23 mouse cellular contexts compared by ENCODE assay signal in genomic region chrX:157269726-157270305, GRCm38 (mm10).
A peak's percentile ranks its signal among the peaks of the same experiment; 100 is the strongest.
DNase-seq lines count a peak whose midpoint lies in the region; ATAC-seq and TF ChIP-seq lines count a peak whose summit lies in the region.
"Had no signal": no experiment of that assay in that cellular context is flagged by ENCODE, and none has a peak within 500 bp of the region (broad histone marks: within the 10 kb centered on the region; RNA-seq: fewer than 3 reads in every experiment).

No protein-coding gene starts in this region.

- H3K9me3 ChIP-seq in forebrain, embryonic 14.5 days (replicated peaks; ENCODE audit: control insufficient read depth, low read length) = no peaks in the 10 kb centered on the region
- H3K9me3 ChIP-seq in forebrain, embryonic 10.5 days = no peaks in the 10 kb centered on the region
- H3K9me3 ChIP-seq in intestine, embryonic 16.5 days (ENCODE audit: control insufficient read depth, low read length) = no peaks in the 10 kb centered on the region
- H3K9me3 ChIP-seq: embryonic facial prominence, embryonic 10.5 days; hindbrain, embryonic 12.5 days had no signal

- 41% methylated on average over 5 of the region's 5 CpGs for WGBS in forebrain, embryonic 14.5 days
- WGBS in forebrain, embryonic 10.5 days = 66% methylated on average over 5 of the region's 5 CpGs
- WGBS in intestine, embryonic 16.5 days = 53% methylated on average over 5 of the region's 5 CpGs

- no peak overlapping the region for H3K4me2 ChIP-seq in forebrain, embryonic 14.5 days (ENCODE audit: low read length)
- no peak overlapping the region for H3K4me2 ChIP-seq in intestine, embryonic 16.5 days (ENCODE audit: low read depth, low read length)
- H3K4me2 ChIP-seq: hindbrain, embryonic 12.5 days had no signal

- H3K27me3 ChIP-seq in forebrain, embryonic 14.5 days (replicated peaks; ENCODE audit: control insufficient read depth, insufficient read depth, low read length) = no peaks in the 10 kb centered on the region
- peaks cover 26% of the 10 kb centered on the region; the same call in 1 of the 2 replicates for H3K27me3 ChIP-seq in forebrain, embryonic 10.5 days (ENCODE audit: poor library complexity, severe bottlenecking)
- H3K27me3 ChIP-seq in C2C12 (ENCODE audit: control insufficient read depth, insufficient read depth, insufficient read length) = no peaks in the 10 kb centered on the region
- no peaks in the 10 kb centered on the region for H3K27me3 ChIP-seq in intestine, embryonic 16.5 days (replicated peaks; ENCODE audit: control insufficient read depth, insufficient read depth, low read length)
- H3K27me3 ChIP-seq: hindbrain, embryonic 12.5 days had no signal

- H3K36me3 ChIP-seq in forebrain, embryonic 14.5 days (ENCODE audit: control insufficient read depth, insufficient read depth, low read length) = no peaks in the 10 kb centered on the region
- no peaks in the 10 kb centered on the region for H3K36me3 ChIP-seq in forebrain, embryonic 10.5 days (replicated peaks)
- no peaks in the 10 kb centered on the region for H3K36me3 ChIP-seq in C2C12 (ENCODE audit: control insufficient read depth, insufficient read depth)
- H3K36me3 ChIP-seq in intestine, embryonic 16.5 days (ENCODE audit: control insufficient read depth, insufficient read depth, low read length) = no peaks in the 10 kb centered on the region
- H3K36me3 ChIP-seq: embryonic facial prominence, embryonic 10.5 days; hindbrain, embryonic 12.5 days had no signal

- no peak overlapping the region for H3K4me3 ChIP-seq in forebrain, embryonic 14.5 days (ENCODE audit: low read depth, low read length)
- H3K4me3 ChIP-seq in forebrain, embryonic 10.5 days = no peak overlapping the region
- H3K4me3 ChIP-seq in C2C12 (ENCODE audit: insufficient read depth, poor library complexity, severe bottlenecking) = no peak overlapping the region
- H3K4me3 ChIP-seq in embryonic fibroblast, embryonic 13.5 days (ENCODE audit: insufficient read depth, low read length) = no peak overlapping the region
- no peak overlapping the region for H3K4me3 ChIP-seq in layer of hippocampus, adult 2 months
- no peak overlapping the region for H3K4me3 ChIP-seq in intestine, embryonic 16.5 days (ENCODE audit: low read length)
- H3K4me3 ChIP-seq: embryonic facial prominence, embryonic 10.5 days; hindbrain, embryonic 12.5 days had no signal

- H3K27ac ChIP-seq in forebrain, embryonic 14.5 days (ENCODE audit: low read depth, low read length) = no peak overlapping the region
- no peak overlapping the region for H3K27ac ChIP-seq in forebrain, embryonic 10.5 days
- H3K27ac ChIP-seq in embryonic fibroblast, embryonic 13.5 days (ENCODE audit: insufficient read depth, low read length) = peak overlapping the region; percentile 52; the same call in 1 of the 2 replicates
- H3K27ac ChIP-seq in layer of hippocampus, adult 2 months = no peak overlapping the region
- no peak overlapping the region for H3K27ac ChIP-seq in intestine, embryonic 16.5 days (ENCODE audit: low read length)
- H3K27ac ChIP-seq: embryonic facial prominence, embryonic 10.5 days; hindbrain, embryonic 12.5 days; kidney, postnatal 0 days had no signal

- DNase-seq in forebrain, embryonic 14.5 days (ENCODE audit: low spot score) = peak; percentile 49
- DNase-seq in forebrain, embryonic 10.5 days (ENCODE audit: extremely low spot score, low spot score) = no peak
- peak; percentile 78 for DNase-seq in NIH3T3 (ENCODE audit: low read depth)
- DNase-seq in layer of hippocampus, adult 9-11 months = no peak
- DNase-seq in layer of hippocampus, adult 2 months (ENCODE audit: low spot score in 2 of 2) = no peak
- DNase-seq: adrenal gland, adult 8-10 months; B cell, adult 2 months; cerebellum, adult 11-12 months; cerebellum, postnatal 10 days; gastrocnemius, postnatal 36 days; heart, adult 11 months; heart, postnatal 10 days; heart, postnatal 4 days; kidney, adult 11 months; kidney, adult 9 months had no signal

- no peak overlapping the region for H3K9ac ChIP-seq in forebrain, embryonic 14.5 days (ENCODE audit: low read length)
- no peak overlapping the region for H3K9ac ChIP-seq in intestine, embryonic 16.5 days (ENCODE audit: low read depth, low read length)
- H3K9ac ChIP-seq: hindbrain, embryonic 12.5 days had no signal

- peaks cover 3% of the 10 kb centered on the region; the same call in 1 of the 2 replicates for H3K4me1 ChIP-seq in forebrain, embryonic 14.5 days (ENCODE audit: control insufficient read depth, insufficient read depth, low read length)
- no peaks in the 10 kb centered on the region for H3K4me1 ChIP-seq in forebrain, embryonic 10.5 days
- H3K4me1 ChIP-seq in embryonic fibroblast, embryonic 13.5 days (ENCODE audit: control insufficient read depth, insufficient read depth, low read length) = no peaks in the 10 kb centered on the region
- no peaks in the 10 kb centered on the region for H3K4me1 ChIP-seq in intestine, embryonic 16.5 days (ENCODE audit: control insufficient read depth, insufficient read depth, low read length)
- H3K4me1 ChIP-seq: embryonic facial prominence, embryonic 10.5 days; hindbrain, embryonic 12.5 days had no signal

- TF ChIP-seq POLR2A in embryonic fibroblast, embryonic 13.5 days (IDR thresholded peaks at IDR 0.05; ENCODE audit: low read depth, low read length) = no peak

- H3K79me3 ChIP-seq in C2C12 (ENCODE audit: low read depth) = no peaks in the 10 kb centered on the region

- no peak for TF ChIP-seq CTCF in C2C12 (IDR thresholded peaks at IDR 0.05; ENCODE audit: control insufficient read depth, insufficient read depth, insufficient read length)
- TF ChIP-seq CTCF in embryonic fibroblast, embryonic 13.5 days (IDR thresholded peaks at IDR 0.05; ENCODE audit: borderline replicate concordance, insufficient read depth, low read length) = no peak
- no peak for TF ChIP-seq CTCF in layer of hippocampus, adult 2 months (conservative IDR thresholded peaks at IDR 0.05)

- no peak overlapping the region for H3ac ChIP-seq in C2C12 (ENCODE audit: control insufficient read depth, insufficient read length, low read depth)

- H3K79me2 ChIP-seq in C2C12 (ENCODE audit: control insufficient read depth, insufficient read depth) = no peaks in the 10 kb centered on the region

- peak; percentile 63 for ATAC-seq in forebrain, embryonic 14.5 days
- ATAC-seq in intestine, embryonic 16.5 days = no peak
- ATAC-seq: hindbrain, embryonic 16.5 days; inflammation-experienced regulatory T-cells, adult 6 months had no signal

TF ChIP-seq in C2C12, 6 proteins besides CTCF, POLR2A, EP300 and RAD21:
- TF ChIP-seq CEBPB (IDR thresholded peaks at IDR 0.05; ENCODE audit: low read depth) (peak; percentile 74), MYOG (IDR thresholded peaks at IDR 0.05; ENCODE audit: control insufficient read depth, extremely low read depth, insufficient read length) (no peak), FOSL1 (IDR thresholded peaks at IDR 0.05; ENCODE audit: insufficient read depth, low read length, poor library complexity, severe bottlenecking) (peak; percentile 37), USF1 (IDR thresholded peaks at IDR 0.05; ENCODE audit: low read depth) (no peak)

Comparison
In these comparisons a context has a peak if more than half of its experiments do, and no peak if none do; other contexts are left out.
1. DNase-seq: peak in forebrain, embryonic 14.5 days (single experiment) and NIH3T3 (single experiment); none in forebrain, embryonic 10.5 days (single experiment), layer of hippocampus, adult 9-11 months (single experiment) and layer of hippocampus, adult 2 months (0 of 2).